Mouse (Mus musculus) lung, postnatal 36 days (tissue): ENCODE measurements around the gene Olfr154.
"Not testable (repeated sequence)": the region's sequence is repeated elsewhere in the genome, so short reads cannot be mapped to it uniquely, and the experiment has no call there.

Experiments
- DNase-seq: peaks from one replicate; pipeline ENCODE4 v3.0.0; 2022; ENCODE audit warnings: mixed read lengths

Gene Olfr154

GRCm38 (mm10) chr2:85664355-85664754 is at the start of gene Olfr154:
TSS of gene Olfr154 (minus strand) at chr2:85664455.
- DNase-seq, result not testable (repeated sequence)

GRCm38 (mm10) chr2:85711159-85711558 is 46.9 kb upstream of the Olfr154 start:
- no peak for DNase-seq

- DNase-seq, result not testable (repeated sequence)
Measured at GRCm38 (mm10) chr2:85710680-85711079, 46.4 kb upstream of the Olfr154 start.

GRCm38 (mm10) chr2:85689131-85689530 is 24.9 kb upstream of the Olfr154 start, which contains the start of gene Olfr1008:
TSS of gene Olfr1008 (plus strand) at chr2:85689431.
- DNase-seq, result no peak

GRCm38 (mm10) chr2:85678667-85679066 is 14.4 kb upstream of the Olfr154 start, which contains the start of gene Olfr1006:
TSS of gene Olfr1006 (minus strand) at chr2:85678767.
- no peak for DNase-seq

GRCm38 (mm10) chr2:85650604-85651003 is 13.7 kb downstream of the Olfr154 start, which contains the start of gene Olfr1002:
TSS of gene Olfr1002 (minus strand) at chr2:85650704.
- DNase-seq, result no peak
